Mouse (Mus musculus) bone marrow, adult 2 months (tissue): ENCODE results near the gene Odaph.
"Not testable (repeated sequence)": the region's sequence is repeated elsewhere in the genome, so short reads cannot be mapped to it uniquely, and the experiment has no call there.

Experiments used
- CTCF ChIP-seq: fragments of 200-500 bp; IDR thresholded peaks from 2 replicates; pipeline ENCODE4 v1.5.1; 2011; ENCODE audit warnings: low read length, control low read depth; ENCODE audit not compliant: control insufficient read depth, insufficient read depth
- POLR2A ChIP-seq: fragments of 200-500 bp; IDR thresholded peaks from 2 replicates; pipeline ENCODE4 v1.6.1; 2011; ENCODE audit warnings: low read depth, mild to moderate bottlenecking, control low read depth, low read length, borderline replicate concordance; ENCODE audit not compliant: control insufficient read depth

DNA sequence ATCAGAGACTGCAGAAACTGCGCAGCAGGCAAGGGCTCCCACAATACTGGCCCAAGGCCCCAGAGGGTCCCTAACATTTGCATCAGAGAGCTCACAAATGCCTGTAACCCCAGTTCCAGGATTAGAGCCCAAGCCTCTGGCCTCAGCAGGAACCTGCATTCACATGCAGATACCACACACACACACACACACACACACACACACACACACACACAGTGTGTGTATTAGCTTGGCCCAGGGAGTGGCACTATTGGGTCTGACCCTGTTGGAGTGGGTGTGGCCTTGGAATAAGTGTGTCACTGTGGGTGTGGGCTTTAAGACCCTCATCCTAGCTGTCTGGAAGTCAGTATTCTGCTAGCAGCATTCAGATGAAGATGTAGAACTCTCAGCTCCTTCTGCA, 41.7 kb upstream of the Odaph start:
- TF ChIP-seq CTCF, POLR2A: not testable (repeated sequence)
